Mouse (Mus musculus) G1E (cell line): ENCODE measurements around the gene Galns.

Source experiments
- CTCF ChIP-seq: IDR thresholded peaks from 2 replicates; pipeline ENCODE4 v1.5.1; 2012; ENCODE audit warnings: low read depth, low read length, inconsistent platforms, mixed read lengths
- POLR2AphosphoS5 ChIP-seq: IDR thresholded peaks from 2 replicates; pipeline ENCODE4 v1.6.1; 2012; ENCODE audit warnings: low read depth, low read length, inconsistent platforms; ENCODE audit not compliant: insufficient replicate concordance
- TAL1 ChIP-seq: conservative IDR thresholded peaks from 2 replicates; pipeline ENCODE4 v1.6.1; 2012; ENCODE audit warnings: low read depth, low read length, inconsistent platforms, mixed read lengths

GRCm38 (mm10) chr8:122567361-122568108, 43.7 kb downstream of the Galns start, which contains the start of gene Cdt1:
- TF ChIP-seq CTCF (no peak), TAL1 (no peak), POLR2AphosphoS5 (no peak)
